Mouse (Mus musculus) liver, embryonic 15.5 days (tissue): ENCODE data around the gene Asb18. TPM values are rescaled to one million over a fixed set of nuclear protein-coding genes. Genes with fewer than 3 reads are reported as not detected.

ENCODE experiments used
- ATAC-seq: fragments of 200-750 bp; cut with Nextera tagmentation; 2 replicates; pipeline ENCODE4 v1.8.0; 2017; ENCODE audit warnings: moderate number of reproducible peaks, mild to moderate bottlenecking, moderate library complexity; ENCODE audit not compliant: insufficient read depth
- H3K27ac ChIP-seq: fragments of 300-500 bp; sonication (generic); replicated peaks from 2 replicates; pipeline ENCODE4 v1.5.1; 2015; ENCODE audit warnings: mild to moderate bottlenecking, inconsistent platforms
- H3K27me3 ChIP-seq: fragments of 300-500 bp; sonication (generic); 2 replicates; pipeline ENCODE4 v1.6.1; 2015; ENCODE audit warnings: mild to moderate bottlenecking, inconsistent platforms
- H3K36me3 ChIP-seq: fragments of 300-500 bp; sonication (generic); replicated peaks from 2 replicates; pipeline ENCODE4 v1.6.1; 2015; ENCODE audit warnings: moderate library complexity, mild to moderate bottlenecking, inconsistent platforms
- H3K4me1 ChIP-seq: fragments of 300-500 bp; sonication (generic); replicated peaks from 2 replicates; pipeline ENCODE4 v1.6.1; 2015; ENCODE audit warnings: inconsistent platforms
- H3K4me2 ChIP-seq: fragments of 300-500 bp; sonication (generic); 2 replicates; pipeline ENCODE4 v1.6.1; 2015; ENCODE audit warnings: moderate library complexity, mild to moderate bottlenecking, inconsistent platforms
- H3K4me3 ChIP-seq: fragments of 300-500 bp; sonication (generic); replicated peaks from 2 replicates; pipeline ENCODE4 v1.5.1; 2015; ENCODE audit warnings: mild to moderate bottlenecking, inconsistent platforms
- H3K9ac ChIP-seq: fragments of 300-500 bp; sonication (generic); 2 replicates; pipeline ENCODE4 v1.6.1; 2015; ENCODE audit warnings: moderate library complexity, mild to moderate bottlenecking, inconsistent platforms
- H3K9me3 ChIP-seq: fragments of 300-500 bp; sonication (generic); replicated peaks from 2 replicates; pipeline ENCODE4 v1.6.1; 2016; ENCODE audit warnings: inconsistent platforms
- WGBS: fragments of 180-500 bp; shearing (Covaris S2); methylation state at CpG from one replicate; pipeline ENCODE4 v1.1.7; 2015; ENCODE audit warnings: mixed read lengths; ENCODE audit not compliant: insufficient replicate concordance; 5-methylcytosine and 5-hydroxymethylcytosine counted together
- polyA plus RNA-seq: library from polyadenylated mRNA; unstranded; fragments of >200 nt; fragmentation: Nextera tagmentation; extraction: Ambion mirVana; gene quantifications from 2 replicates; pipeline ENCODE4 v1.2.1, GENCODE M21; 2015

Gene Asb18
- polyA plus RNA-seq, 1 experiment from 2014 or later = not detected

GRCm38 (mm10) chr1:89922883-89923641 lies 91.4 kb downstream of the Asb18 start:
- no peaks in the 10 kb centered on the region for H3K9me3 ChIP-seq
- no peak for ATAC-seq
- no peak overlapping the region for H3K27ac ChIP-seq
- H3K36me3 ChIP-seq = no peaks in the 10 kb centered on the region
- no peak overlapping the region for H3K9ac ChIP-seq
- WGBS = 3% methylated on average over 37 of the region's 41 CpGs
- no peak overlapping the region for H3K4me3 ChIP-seq
- H3K27me3 ChIP-seq = peaks cover 96% of the 10 kb centered on the region
- H3K4me1 ChIP-seq = peaks cover 8% of the 10 kb centered on the region; the same call in 1 of the 2 replicates
- H3K4me2 ChIP-seq = peak overlapping the region; percentile 27; the same call in 1 of the 2 replicates

DNA sequence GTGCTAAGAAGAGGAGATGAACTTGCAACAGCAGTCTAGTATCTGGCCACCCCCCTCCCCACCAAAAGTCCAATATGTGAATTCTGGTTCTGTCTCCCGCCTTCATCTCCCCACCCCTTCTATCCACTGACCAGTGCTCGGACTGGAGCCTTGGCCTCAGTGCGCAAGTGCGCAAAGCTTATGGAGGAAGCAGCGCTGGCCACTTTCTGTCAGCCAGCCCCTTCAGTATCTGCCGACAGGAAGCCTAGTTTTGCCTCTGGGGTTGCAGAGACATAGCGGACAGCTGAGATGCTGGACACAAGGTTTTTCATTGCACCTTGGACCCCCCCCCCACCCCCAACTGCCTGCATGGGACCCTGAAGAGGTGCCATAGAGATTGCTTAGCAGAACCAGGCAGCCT lies 92.2 kb downstream of the Asb18 start:
- WGBS = 2% methylated on average over 7 of the region's 7 CpGs

DNA sequence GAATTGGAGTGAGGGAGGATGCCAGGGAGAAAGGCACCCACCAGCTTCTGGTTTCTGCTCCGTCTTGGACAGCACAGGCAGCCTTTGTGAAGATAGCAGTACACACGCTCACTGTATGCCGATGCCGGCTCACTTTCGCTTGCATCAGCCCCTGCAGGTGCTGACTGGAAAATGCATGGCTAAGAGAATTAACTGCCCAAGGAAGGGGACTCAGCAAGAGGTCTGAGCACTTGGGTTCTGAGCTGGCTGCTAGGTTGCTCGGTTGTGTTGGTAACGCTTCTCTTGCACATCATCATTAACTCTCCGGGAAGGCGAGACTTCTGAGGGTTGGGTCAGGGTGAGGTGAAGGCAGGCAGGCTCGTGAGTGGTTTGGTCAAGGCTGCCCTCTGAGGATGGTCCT lies 92.7 kb downstream of the Asb18 start:
- Histone ChIP-seq H3K4me1 (0 out of 2 replicates have a peak, but pooled peaks cover 3% of the 10 kb centered on the region), H3K36me3 (no peaks in the 10 kb centered on the region), H3K9ac (no peak overlapping the region), H3K27ac (no peak overlapping the region), H3K27me3 (peaks cover 84% of the 10 kb centered on the region), H3K4me2 (no peak overlapping the region), H3K9me3 (no peaks in the 10 kb centered on the region), H3K4me3 (no peak overlapping the region)
- no peak for ATAC-seq
- WGBS = 3% methylated on average over 10 of the region's 10 CpGs

More for the DNA sequence above, 92.2 kb downstream of the Asb18 start:
- Histone ChIP-seq H3K9ac (no peak overlapping the region), H3K27me3 (peaks cover 89% of the 10 kb centered on the region), H3K4me3 (no peak overlapping the region), H3K9me3 (no peaks in the 10 kb centered on the region), H3K4me1 (peaks cover 6% of the 10 kb centered on the region; the same call in 1 of the 2 replicates), H3K4me2 (no peak overlapping the region), H3K27ac (no peak overlapping the region), H3K36me3 (no peaks in the 10 kb centered on the region)
- no peak for ATAC-seq

GRCm38 (mm10) chr1:89919206-89919605 lies 95.3 kb downstream of the Asb18 start:
- peaks cover 58% of the 10 kb centered on the region for H3K27me3 ChIP-seq
- H3K4me3 ChIP-seq = no peak overlapping the region
- H3K4me1 ChIP-seq = 0 out of 2 replicates have a peak, but pooled peaks cover 3% of the 10 kb centered on the region
- H3K9ac ChIP-seq = no peak overlapping the region
- H3K9me3 ChIP-seq = no peaks in the 10 kb centered on the region
- no peak for ATAC-seq
- no peak overlapping the region for H3K27ac ChIP-seq
- WGBS = 66% methylated on average over 6 of the region's 6 CpGs
- no peak overlapping the region for H3K4me2 ChIP-seq
- no peaks in the 10 kb centered on the region for H3K36me3 ChIP-seq

DNA sequence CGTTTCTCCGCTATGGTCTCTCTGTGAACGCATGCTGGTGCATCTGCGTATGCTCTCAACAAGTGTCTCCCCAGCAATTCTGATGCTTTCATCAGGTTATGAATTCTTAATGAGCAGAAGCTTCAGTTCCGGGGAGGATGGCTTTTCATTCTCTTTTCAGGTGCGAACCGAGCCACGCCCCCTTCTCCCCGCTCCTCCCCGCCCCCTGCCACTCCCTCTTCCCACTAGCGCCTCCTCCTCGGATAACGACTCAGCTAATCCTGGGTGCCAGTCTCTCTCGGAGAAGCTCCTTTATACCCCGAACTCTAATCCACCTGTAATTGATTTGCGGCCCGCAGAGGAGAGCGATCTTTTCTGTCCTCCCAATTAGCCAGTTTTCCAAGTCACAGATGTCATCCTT lies 96.4 kb downstream of the Asb18 start:
- Histone ChIP-seq H3K4me2 (no peak overlapping the region), H3K27me3 (peaks cover 47% of the 10 kb centered on the region), H3K9ac (no peak overlapping the region), H3K36me3 (no peaks in the 10 kb centered on the region), H3K27ac (no peak overlapping the region), H3K4me3 (no peak overlapping the region), H3K9me3 (no peaks in the 10 kb centered on the region), H3K4me1 (0 out of 2 replicates have a peak, but pooled peaks cover 3% of the 10 kb centered on the region)
- WGBS = 31% methylated on average over 18 of the region's 18 CpGs
- no peak for ATAC-seq

GRCm38 (mm10) chr1:89913611-89914010 lies 100.9 kb downstream of the Asb18 start:
- no peak for ATAC-seq
- H3K27ac ChIP-seq = no peak overlapping the region
- peaks cover 6% of the 10 kb centered on the region; the same call in 1 of the 2 replicates for H3K27me3 ChIP-seq
- no peak overlapping the region for H3K4me2 ChIP-seq
- no peak overlapping the region for H3K9ac ChIP-seq
- H3K4me1 ChIP-seq = no peaks in the 10 kb centered on the region
- H3K9me3 ChIP-seq = no peaks in the 10 kb centered on the region
- H3K4me3 ChIP-seq = no peak overlapping the region
- no peaks in the 10 kb centered on the region for H3K36me3 ChIP-seq
- 46% methylated on average over 4 of the region's 4 CpGs for WGBS

DNA sequence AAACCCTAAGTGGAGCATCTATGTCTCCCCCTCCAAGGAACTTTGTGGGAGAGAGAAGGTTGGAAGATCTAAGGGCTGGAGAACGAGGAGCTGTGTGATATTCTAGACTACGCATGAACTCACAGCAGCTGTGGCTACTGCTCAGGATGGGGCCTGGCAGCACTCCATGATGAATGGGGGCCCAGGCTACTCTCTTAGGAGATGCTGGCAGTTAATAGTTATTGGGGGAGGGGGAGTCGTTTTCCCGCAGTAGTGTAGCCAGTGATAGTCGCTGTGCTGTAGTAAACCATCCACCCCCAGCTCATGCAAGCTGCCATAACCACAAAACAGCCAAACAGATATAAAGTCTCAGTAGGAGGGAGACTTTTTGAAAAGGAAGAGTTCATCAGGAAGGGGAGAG lies 102.1 kb downstream of the Asb18 start:
- Histone ChIP-seq H3K9ac (no peak overlapping the region), H3K4me2 (no peak overlapping the region), H3K4me1 (no peaks in the 10 kb centered on the region), H3K9me3 (no peaks in the 10 kb centered on the region), H3K27me3 (no peaks in the 10 kb centered on the region), H3K27ac (no peak overlapping the region), H3K36me3 (no peaks in the 10 kb centered on the region), H3K4me3 (no peak overlapping the region)
- 37% methylated on average over 5 of the region's 5 CpGs for WGBS
- ATAC-seq = no peak

DNA sequence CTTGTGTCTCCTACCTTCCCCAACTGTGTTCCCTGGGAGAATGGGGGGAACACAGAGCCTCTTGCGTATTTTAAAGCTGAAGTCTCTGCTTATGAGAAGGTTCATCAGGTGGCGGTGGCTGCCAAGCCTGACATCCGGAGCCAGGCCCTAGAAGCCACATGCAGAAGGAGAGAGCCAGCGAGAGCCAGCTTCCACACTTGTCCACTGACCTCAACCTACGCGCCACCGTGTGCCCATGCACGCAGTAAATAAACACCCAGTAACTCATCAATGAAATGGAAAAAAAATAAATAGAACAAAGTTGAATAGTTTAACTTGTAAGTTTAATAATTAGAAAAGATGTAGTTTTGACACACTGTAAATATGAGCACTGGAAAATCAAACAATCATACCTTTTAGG lies 104.7 kb downstream of the Asb18 start:
- 72% methylated on average over 8 of the region's 8 CpGs for WGBS
- Histone ChIP-seq H3K9me3 (no peaks in the 10 kb centered on the region), H3K27ac (no peak overlapping the region), H3K4me3 (no peak overlapping the region), H3K4me1 (no peaks in the 10 kb centered on the region), H3K4me2 (no peak overlapping the region), H3K9ac (no peak overlapping the region), H3K27me3 (no peaks in the 10 kb centered on the region), H3K36me3 (no peaks in the 10 kb centered on the region)
- ATAC-seq = no peak

- Histone ChIP-seq H3K27me3 (no peaks in the 10 kb centered on the region), H3K36me3 (no peaks in the 10 kb centered on the region), H3K9ac (no peak overlapping the region), H3K4me1 (no peaks in the 10 kb centered on the region), H3K27ac (no peak overlapping the region), H3K9me3 (no peaks in the 10 kb centered on the region), H3K4me3 (no peak overlapping the region), H3K4me2 (no peak overlapping the region)
- 37% methylated on average over 1 of the region's 1 CpGs for WGBS
- ATAC-seq = no peak
These were observed 111.8 kb downstream of the Asb18 start for GRCm38 (mm10) chr1:89902641-89903040.

GRCm38 (mm10) chr1:89902236-89902635 lies 112.2 kb downstream of the Asb18 start:
- no peaks in the 10 kb centered on the region for H3K9me3 ChIP-seq
- no peak overlapping the region for H3K4me2 ChIP-seq
- no peaks in the 10 kb centered on the region for H3K4me1 ChIP-seq
- H3K9ac ChIP-seq = no peak overlapping the region
- WGBS = 41% methylated on average over 2 of the region's 2 CpGs
- no peak for ATAC-seq
- H3K4me3 ChIP-seq = no peak overlapping the region
- no peaks in the 10 kb centered on the region for H3K36me3 ChIP-seq
- no peaks in the 10 kb centered on the region for H3K27me3 ChIP-seq
- no peak overlapping the region for H3K27ac ChIP-seq

DNA sequence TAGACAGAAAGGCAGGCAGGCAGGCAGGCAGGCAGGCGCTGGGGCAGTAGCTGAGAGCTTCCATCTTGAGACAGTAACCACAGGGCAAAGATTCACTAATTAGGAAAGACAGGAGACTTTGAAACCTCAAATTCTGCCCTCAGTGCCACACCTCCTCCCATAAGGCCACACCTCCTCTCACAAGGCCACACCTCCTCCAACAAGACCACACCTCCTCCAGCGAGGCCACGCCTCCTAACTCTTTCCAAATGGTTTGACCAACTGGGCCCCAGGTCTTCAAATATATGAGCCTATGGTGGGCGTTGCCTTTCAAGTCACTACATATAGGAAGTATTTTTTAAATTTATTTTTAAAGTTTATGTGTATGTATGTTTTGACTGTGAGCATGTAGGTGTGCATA lies 113.1 kb downstream of the Asb18 start:
- no peak for ATAC-seq
- Histone ChIP-seq H3K9me3 (no peaks in the 10 kb centered on the region), H3K36me3 (no peaks in the 10 kb centered on the region), H3K9ac (no peak overlapping the region), H3K27ac (no peak overlapping the region), H3K4me1 (no peaks in the 10 kb centered on the region), H3K4me2 (no peak overlapping the region), H3K4me3 (no peak overlapping the region), H3K27me3 (no peaks in the 10 kb centered on the region)
- 48% methylated on average over 4 of the region's 4 CpGs for WGBS
